Mouse (Mus musculus): ENCODE results near the gene Ahsg.

The Ahsg gene

DNA sequence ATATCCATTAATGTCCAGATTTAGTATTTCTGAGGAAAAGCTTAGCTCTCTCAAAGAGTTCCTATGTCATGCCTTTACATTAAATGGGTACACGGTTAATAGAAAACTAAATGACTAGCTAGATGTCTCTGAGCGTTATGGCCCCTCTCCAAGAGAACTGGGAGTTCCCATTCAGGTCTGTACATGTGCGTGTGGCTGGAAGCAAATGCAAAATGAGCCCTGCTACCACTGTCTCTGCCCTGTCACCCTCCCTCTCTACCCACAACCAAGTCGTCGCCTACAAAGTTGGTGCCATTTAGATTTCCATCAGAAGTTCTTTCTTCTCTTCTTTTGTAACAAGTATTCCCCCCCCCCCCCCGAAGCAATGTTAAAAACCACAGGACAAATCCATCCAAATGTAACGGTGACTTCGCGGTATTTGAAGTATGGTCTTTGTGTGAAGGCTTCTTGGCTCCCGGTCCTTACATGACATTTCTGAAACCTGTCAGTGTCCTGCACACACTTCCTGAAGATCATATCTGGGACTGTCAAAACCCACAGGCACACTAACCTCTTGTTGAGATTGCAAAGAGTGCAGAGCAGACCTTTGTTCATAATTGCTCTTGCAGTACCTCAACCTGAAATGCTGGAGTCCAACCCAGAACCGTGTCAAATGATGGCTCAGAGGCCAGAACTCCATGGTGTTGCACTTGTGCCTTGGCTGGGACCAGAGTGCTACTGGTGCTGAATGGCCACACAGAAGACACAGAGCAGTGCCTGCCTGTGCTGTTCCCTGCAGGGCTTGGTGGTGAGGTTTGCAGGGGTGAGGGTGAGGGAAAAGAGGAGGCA lies at the start of gene Ahsg:
Gene Ahsg, plus strand, starts transcription at position 595 of the 828 bp plus-strand sequence.
- no peak for DNase-seq

DNA sequence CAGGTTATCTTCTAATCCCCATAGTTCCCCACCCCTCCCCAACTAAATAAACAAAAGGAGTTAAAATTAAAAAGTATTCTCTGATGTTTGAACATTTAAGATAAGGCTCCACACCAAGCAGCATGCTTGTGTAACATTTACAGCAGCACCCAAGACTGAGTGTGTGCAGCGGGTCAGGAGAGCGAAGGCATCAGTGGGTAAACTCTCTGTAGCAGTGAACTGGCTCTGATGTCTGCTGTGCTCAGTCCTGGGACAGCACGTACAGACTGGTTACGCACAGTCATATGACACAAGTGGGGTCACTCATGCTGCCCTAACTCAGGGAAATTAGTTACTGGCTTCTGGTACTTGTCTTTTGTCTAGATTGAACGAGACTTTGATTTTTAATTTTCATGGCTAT lies 48.2 kb upstream of the Ahsg start:
- no peak for DNase-seq

DNA sequence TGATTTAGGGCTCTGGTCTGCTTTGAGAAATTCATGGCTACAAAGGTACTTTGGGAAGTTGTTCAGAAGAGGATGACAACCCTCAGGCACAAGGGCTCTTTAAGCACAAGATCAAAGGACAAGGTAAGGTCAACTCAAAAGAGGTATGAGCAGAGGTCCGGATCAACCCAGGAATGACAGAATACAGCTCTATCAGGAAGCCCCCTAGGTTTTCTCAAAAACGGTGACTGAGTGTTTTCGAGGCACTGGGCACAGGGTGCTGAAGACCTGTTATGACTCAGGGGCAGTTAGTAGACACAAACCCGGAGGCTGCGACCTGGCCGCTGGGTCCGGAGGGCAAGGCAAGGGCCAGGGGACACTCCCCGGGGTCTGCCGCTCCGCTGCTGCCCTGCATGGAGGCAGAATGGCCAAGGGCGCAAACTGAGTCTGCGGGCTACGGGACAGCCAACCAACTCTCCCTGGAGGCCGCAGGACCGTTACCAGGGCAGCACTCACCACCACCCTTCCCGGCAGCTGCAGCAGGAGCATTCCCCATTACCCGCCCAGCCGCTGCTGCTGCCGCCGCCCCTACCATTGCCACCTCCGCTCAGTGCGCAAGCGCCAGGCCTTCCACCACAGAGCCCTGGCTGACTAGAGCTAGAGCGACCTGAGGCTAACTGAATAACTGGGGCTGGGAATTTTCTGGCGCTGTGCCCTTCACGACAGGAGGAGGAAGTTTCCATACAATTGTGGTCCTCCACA lies 46.8 kb upstream of the Ahsg start:
- peak; percentile 67 for DNase-seq

DNA sequence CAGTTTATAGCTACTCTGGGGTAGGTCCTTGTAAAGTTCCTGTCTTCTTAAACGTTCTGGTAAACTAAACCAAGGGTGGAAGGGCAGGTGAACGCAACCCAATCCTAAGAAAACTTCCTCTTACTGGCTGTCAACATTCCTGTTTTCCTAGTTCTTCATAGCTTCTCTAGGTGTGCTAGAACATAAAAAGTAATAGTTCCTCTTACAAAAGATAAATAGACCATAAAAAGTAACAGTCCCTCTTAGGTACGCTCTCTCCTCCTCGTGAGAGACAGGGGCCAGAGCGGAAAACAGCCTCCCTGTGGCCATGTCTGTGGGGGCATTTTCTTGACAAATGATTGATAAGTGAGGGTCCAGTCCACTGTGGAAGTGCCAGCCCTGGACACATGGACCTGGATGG lies 46.2 kb upstream of the Ahsg start:
- no peak for DNase-seq

DNA sequence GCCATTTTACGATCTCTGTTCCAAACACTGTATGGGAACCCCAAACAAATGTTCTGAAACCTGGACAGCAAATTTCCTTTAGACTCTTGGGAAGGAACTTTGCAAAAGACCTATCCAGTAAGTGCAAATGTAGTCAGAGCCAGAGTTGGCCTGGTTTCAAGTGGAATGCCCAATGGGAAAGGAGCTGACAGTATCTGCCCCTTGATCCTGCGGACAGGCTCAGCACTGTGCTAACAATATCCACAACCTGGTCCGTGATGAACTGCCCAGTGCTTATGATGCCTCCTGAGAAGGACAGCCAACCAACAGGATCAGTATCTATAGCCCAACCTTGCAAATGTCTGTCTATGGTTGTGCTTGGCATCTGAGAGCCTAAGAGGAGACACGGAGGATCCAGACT lies 45.6 kb upstream of the Ahsg start:
- DNase-seq = no peak

DNA sequence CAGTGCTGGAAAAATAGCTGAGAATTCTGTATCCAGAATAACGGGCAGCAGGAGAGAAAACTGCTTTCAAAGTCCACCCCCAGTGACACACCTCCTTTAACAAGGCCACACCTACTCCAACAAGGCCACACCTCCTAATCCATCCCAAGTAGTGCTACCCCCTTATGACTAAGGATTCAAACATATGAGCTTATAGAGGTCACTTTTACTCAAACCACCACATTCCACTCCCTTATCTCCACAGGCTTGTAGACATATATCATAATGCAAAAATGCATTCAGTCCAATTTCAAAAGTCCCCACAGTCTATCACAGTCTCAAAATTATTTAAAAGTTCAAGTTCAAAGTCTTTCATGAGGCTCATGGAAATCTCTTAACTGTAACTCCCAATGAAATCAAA lies 43.4 kb upstream of the Ahsg start:
- no peak for DNase-seq

DNA sequence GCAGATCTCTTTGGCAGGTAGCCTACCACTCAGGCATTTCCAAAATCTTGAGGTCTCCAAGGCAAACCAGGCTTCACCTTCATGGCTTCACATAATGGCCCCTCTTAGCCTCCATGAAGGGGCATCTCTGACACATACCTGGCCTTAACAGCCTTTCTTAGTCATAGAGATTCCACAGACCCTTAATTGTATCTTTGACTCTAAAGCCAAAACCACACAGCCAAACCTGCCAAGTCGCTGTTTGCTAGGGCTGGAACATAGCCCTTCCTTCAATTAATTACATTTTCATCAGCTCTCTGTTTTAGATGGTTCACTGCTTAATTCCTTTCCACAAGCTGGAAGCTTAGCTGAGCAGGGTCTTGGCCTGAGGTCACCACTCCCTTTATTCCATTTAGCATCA lies 42.7 kb upstream of the Ahsg start:
- DNase-seq = no peak

DNA sequence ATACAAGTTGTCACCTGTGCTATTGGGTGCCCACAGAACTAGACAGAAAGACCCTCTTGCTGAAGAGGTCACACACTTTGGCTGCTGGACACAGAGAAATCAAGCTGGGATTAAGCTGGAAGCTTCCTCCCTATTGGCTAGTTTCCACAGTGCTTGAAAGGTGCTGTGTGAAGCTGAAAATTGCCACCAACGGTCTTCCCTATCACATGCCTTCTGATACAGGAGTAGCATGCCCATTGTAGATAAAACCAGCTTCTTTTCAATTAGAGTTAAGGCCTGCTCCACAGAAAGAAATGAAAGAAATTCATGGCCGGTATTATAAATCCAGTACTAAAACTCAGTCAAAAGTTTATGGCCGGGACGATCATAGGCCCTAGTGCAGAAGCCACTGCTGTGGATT lies 38.4 kb upstream of the Ahsg start:
- no peak for DNase-seq

DNA sequence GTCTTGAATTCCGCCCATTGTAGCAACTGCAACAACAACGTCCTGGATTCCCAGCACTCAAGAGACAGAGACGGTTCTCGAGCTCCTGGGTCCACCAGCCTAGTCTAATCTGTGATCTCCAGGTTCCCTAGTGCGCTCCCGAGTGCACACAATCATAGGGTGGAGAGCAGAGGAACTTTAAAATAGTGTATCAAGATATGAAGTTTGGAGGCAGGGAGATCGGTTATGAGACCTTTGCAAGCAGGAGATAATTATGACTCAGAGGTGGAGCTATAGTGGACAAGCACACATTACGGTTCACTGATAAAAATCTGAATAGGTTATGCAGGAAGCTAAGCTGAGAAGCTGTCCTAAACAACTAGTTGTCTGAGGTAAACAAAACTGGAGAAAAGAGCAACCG lies 34.3 kb upstream of the Ahsg start:
- DNase-seq = no peak

DNA sequence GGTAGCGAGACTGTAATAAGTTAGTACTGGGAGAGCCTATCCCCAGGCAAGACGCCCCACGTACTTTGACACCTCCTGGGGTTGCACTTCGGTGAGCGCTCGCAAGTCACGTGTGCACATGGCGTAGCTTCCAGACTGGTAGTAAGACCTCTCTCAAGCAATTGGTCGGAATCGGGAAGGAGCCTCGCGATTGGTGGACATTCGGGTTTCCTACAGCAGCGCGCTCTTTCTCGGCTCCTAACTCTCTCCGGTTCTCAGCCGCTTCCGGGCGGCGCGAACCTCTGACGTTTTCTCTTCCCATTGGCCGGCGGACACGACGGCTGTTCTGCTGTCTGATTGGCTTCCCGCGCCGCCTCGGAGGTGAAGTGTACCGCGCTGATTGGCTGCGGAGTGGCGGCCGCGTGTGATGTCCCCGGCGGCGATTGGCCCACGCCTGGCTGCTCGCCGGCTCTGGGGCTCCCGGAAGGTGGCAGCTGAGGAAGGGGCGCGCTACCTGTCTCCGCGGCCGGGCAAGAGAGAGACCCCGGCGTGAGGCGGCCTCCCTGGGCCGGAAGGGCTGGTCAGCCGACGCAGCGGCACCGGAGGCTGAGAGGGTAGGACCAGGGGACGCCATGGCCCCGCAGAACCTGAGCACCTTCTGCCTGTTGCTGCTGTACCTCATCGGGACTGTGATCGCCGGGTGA lies 33.5 kb upstream of the Ahsg start, which contains the start of the genes Tbccd1 and Dnajb11:
Gene Tbccd1, minus strand, starts transcription at position 239 of the 683 bp plus-strand sequence.
Gene Dnajb11, plus strand, starts transcription at position 415 of the 683 bp plus-strand sequence.
- DNase-seq = peak; percentile 97

DNA sequence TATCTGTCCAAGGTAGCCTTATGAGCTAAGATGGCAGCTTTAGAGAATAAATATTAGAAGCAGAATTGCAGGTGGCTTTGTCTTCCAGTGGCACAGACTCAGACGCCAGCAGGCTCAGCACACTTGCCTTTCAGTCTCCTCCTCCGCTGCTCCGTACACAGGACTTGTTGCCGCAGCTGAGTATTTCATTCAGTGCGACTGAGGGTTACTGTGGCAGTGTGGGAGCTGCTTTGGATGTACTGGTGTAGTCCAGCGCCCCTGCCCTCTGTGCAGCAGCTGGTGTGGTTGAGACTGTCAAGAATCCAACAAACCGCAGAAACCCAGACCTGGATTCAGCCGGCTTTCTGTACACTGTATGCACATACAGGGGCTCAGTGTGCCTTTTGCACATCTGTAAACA lies 18.7 kb upstream of the Ahsg start:
- no peak for DNase-seq

DNA sequence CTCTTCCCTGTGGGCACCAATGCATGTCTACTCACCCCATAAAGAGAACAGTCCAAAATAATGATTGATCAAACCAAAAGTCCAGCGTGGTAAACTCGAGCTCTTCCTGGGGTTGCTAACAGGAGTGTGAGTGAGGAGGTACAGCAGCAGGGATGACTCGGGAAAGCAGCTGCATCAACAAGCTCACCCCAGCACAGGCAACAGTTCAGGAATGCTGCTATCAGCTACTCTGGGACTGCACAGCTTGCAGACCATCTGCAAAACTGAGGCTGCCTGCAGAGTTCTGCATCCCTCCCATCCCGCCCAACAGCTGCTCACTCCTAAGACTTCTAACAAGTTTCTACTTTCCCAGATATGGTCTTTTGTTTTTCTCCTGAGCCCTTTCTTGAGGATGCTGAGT lies 17.7 kb upstream of the Ahsg start:
- DNase-seq = no peak

DNA sequence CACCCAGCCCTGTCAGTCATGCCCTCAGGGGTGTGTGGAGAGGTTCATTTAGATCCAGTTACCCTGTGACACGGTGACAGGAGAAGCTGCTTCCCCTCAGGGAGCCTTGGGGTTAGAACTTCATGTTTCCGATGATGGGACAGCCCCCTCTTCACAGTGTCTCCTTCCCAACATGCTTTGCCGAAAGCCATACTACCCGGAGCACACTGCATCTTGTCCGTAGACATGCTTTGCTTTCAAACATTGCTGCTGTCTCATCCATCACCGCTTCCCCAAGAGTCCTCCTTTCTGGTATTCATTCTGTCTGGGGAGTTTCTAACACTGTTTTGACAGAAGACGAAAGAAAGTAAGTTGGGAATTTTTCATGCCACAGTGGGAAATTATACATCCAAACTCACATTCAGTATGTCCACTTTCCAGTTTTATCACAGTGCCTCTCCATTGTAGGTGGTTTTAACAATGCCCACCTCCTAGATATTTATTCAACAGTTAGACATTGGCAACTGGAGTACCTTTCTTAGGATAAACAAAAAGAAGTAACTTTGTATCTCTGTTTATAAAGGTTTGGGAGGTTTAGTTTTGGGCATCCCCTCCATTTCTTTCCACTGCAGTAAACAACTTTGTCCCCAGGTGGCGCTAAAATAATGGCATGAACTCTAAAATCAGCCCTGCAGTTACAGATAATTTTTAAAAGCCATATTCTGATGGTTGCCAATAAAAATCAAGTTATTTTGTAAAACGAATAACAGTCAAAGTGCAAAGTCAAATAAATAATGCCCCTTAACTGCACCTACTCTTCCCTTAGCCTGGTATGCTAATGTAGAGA lies 14.6 kb upstream of the Ahsg start:
- DNase-seq = peak; percentile 61

DNA sequence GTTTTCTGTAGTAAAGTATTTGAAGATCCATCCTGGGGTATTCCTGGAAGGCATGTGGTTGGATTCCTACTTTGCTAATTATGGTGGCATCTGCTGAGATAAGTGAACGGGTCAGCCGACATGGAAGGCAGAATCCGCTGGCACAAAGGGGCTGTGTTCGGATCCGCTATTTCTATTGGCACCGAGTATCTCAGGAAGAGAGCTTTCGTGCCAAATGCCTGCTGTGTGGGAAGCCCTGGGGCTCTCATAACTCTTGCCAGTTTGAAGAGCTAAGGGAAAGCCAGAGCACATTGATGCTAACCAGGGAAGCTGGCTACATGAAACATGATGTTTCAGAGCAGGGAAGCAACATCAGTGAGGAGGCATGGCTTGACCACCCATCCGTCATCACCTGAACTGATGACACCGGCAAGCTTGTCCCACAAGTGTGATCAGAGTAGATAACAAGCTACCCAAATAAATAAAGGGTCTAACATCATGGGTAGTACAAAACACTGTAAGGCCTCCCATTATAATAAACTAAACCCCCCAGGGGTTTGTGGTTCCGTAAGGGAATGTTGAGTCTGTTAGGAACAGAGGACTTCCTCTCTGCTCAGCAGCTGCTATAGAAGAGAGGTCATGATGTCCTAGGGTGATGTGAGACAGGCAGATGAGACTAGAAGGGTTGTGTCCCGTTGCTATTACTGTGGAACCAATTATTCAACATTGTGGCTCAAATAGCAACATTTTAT lies 13.3 kb upstream of the Ahsg start:
- DNase-seq = no peak

DNA sequence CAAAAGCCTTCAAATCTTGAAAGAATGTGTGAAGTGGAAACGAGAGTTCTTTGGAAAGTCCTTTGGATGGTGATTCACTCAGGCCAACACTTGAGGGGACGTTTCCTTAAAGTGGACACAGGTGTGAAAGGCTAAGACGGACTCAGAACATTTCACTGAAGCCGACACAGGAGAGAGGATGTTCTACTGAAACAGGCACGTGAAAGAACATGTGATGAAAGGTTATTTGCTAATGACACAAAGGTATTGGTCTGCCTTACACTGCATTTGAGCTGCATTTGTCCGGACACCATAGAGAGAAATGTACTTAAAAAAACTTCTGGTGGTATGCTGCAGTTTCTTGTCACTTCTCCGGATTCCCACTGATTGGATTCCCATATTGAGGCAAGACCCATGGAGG lies 12.4 kb upstream of the Ahsg start:
- no peak for DNase-seq

DNA sequence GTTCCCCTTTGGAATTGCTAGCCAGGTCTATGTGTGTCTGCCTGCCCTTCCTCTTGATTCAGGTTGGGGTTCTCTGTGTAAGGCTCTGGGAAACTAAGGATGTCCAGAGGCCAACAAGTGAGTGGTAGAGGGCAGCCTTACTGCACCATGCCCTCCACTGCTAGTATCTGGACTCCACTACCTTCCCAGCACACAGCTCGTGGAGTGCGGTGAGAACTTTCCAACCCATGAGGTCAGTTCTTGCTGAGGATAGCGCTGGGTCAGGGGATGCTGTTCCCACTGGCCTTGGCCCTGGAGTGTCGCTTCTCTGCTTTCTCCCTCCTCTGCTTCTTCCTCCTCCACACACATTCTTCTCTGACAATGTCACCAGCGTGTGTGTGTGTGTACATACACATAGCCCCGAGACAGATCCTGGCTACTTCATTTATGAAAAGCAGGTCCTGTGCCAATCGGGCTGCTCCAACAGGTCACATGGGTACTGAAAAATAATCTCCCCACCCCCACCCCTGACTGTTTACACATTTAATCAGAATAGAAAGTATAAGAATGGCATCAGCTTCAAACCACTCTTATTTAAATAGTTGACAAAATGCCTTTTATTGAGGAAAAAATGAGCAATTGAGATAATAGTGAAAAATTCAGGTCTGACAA lies 11.0 kb upstream of the Ahsg start:
- no peak for DNase-seq

DNA sequence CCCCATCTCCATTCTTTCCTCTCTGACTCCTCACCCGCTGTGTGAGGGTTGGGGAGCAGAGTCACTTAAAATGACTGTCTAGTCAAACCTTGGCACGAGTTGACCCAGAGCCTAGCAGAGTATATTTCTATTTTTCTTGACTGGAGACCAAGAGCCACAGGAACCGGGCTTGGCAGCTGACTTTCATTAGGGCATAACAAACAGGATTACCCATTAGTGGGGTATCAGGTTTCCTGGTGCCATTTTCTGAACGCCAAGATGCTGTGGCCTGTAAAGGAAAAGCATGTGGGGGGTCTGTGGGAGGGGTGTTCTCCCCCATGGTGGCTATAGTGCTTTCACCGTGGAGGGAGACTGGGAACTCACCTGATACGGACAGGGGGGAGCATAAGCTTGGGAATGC lies 10.2 kb upstream of the Ahsg start:
- no peak for DNase-seq

DNA sequence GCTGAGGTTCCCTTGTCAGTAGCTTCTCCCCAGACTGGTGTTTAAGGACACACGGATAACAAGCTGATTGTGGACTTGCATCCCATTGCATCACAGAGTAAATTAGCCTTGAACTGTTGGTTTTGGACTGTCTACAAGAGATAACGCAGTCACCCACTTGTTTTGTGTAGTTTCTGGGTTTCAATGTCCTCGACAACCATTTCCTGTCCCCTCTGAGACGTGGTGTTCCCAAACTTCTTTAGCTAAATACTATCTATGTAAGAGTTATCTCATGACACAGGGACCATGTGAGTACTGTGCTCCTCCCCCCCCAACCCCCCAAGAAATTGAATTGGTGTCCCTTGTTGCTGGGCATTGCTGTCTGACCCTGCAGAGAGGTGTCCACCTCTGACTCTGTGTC lies 9.6 kb upstream of the Ahsg start:
- no peak for DNase-seq

DNA sequence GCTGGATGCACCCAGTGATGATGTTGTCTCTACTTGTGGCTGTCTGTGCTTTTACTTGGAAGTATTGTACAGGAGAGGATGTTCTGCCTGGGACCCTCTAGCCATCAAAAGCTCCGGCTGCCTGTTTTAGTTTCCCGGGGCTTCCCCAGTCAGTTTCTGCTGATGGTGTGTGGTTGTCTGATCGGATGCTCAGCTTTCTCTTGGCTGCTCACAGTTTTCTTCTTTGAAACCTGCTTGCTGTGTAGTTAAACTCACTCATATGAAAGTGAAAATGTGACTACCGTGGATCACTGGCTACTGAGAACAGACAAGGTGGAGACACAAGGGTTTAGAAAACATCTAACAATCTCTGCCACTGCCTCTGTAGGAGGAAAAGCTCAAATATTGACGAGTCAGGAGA lies 7.6 kb upstream of the Ahsg start:
- no peak for DNase-seq

DNA sequence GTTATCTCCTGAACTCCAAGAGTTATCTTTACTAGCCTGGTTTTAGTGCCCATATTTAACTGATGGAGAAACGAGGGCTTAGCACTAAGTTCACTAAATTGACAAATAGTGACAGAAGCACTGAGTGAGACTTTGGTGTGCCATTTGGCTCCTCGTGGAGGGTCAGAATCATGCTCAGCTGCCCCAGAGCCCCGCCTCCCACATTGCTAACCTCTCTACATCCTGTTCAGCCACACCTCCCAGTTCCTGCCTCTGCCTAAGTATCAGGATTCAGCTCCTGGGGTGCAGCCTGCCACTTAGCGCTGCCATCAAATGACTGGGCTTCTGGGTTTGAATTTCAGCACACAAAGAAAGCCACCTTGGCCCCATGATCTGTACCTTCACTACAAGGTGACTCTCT lies 5.7 kb upstream of the Ahsg start:
- DNase-seq = peak; percentile 25

DNA sequence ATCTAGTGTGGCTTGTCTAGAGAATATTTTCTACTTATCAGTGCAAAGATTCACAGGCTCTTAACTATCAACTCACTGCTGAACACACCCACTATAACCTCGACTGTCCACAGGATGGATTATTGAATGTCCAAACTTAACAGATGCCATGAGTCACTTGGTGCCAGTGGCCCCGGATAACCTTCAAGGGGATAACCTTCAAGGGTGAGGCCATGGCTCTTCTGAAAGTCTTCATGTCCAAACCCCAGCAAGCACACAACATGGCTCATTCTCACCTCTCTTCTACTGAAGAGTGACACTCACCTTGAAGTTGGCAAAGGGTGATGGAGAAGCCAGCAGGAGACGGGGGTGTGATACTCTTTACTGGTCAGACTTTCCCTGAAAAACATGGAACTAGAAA lies 4.4 kb upstream of the Ahsg start:
- no peak for DNase-seq

DNA sequence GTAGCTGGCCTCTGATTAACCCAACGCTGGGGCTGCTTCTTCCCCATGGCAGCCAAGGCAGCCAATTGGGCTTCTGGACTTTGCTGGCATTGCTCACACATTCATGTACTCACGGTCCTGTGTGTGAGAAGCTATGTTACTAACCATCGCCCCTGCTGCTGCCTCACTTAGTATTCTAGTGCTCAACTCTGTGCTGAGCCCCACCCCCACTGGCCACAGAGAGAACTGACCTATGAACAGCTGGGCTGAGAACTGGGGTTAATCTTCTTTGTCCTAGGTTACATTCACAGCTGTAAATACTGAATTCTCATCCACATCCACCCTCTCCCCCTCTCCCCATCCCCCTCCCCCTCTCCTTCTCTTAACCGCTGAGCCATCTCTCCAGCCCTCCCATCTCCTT lies 2.2 kb upstream of the Ahsg start:
- DNase-seq = no peak
